Mouse (Mus musculus) intestine, embryonic 16.5 days (tissue): ENCODE measurements around the gene Shtn1. TPM values are rescaled to one million over a fixed set of nuclear protein-coding genes. Genes with fewer than 3 reads are reported as not detected.

Experiments
- polyA plus RNA-seq: library from polyadenylated mRNA; unstranded; fragments of >200 nt; fragmentation: Nextera tagmentation; extraction: Ambion mirVana; gene quantifications from 2 replicates; pipeline ENCODE4 v1.2.1, GENCODE M21; 2015

Shtn1 gene
- polyA plus RNA-seq, 1 experiment from 2014 or later, result 15.1 TPM

Other genes starting within 250 kb of the Shtn1 start
- 0.28 and 0.34 TPM in 2 replicates for gene Eno4, start 132.7 kb downstream of the Shtn1 start, polyA plus RNA-seq
- gene Hspa12a, start 132.4 kb downstream of the Shtn1 start, polyA plus RNA-seq, result 4.2 and 4.7 TPM in 2 replicates
- not detected in 2 replicates for gene Vax1, start 94.0 kb upstream of the Shtn1 start, polyA plus RNA-seq
- not detected in 2 replicates for gene Kcnk18, start 143.1 kb upstream of the Shtn1 start, polyA plus RNA-seq
- gene Slc18a2, start 184.8 kb upstream of the Shtn1 start, polyA plus RNA-seq, result 7.5 and 7.9 TPM in 2 replicates
- 14.2 and 16.4 TPM in 2 replicates for gene Rps12-ps3, start 246.2 kb upstream of the Shtn1 start, polyA plus RNA-seq